Mouse (Mus musculus): ENCODE data around the gene Kras. TPM values are rescaled to one million over a fixed set of nuclear protein-coding genes. Genes with fewer than 3 reads are reported as not detected.

The Kras gene
- polyA plus RNA-seq, 1 experiment from 2014 or later = 74.9 TPM

- no peak overlapping the region for H3K9ac ChIP-seq
- no peak overlapping the region for H3K27ac ChIP-seq
- 43% methylated on average over 1 of the region's 1 CpGs for WGBS
- peaks cover 4% of the 10 kb centered on the region; the same call in 1 of the 2 replicates for H3K4me1 ChIP-seq
- H3K27me3 ChIP-seq = no peaks in the 10 kb centered on the region
- no peak for ATAC-seq (ENCODE audit: low FRiP score, low read depth)
- no peak overlapping the region for H3K4me3 ChIP-seq
- H3K36me3 ChIP-seq = peaks cover 37% of the 10 kb centered on the region
- H3K9me3 ChIP-seq = no peaks in the 10 kb centered on the region
- H3K4me2 ChIP-seq (replicated peaks) = no peak overlapping the region
Observed at GRCm38 (mm10) chr6:145242521-145242920, 7.5 kb downstream of the Kras start.

DNA sequence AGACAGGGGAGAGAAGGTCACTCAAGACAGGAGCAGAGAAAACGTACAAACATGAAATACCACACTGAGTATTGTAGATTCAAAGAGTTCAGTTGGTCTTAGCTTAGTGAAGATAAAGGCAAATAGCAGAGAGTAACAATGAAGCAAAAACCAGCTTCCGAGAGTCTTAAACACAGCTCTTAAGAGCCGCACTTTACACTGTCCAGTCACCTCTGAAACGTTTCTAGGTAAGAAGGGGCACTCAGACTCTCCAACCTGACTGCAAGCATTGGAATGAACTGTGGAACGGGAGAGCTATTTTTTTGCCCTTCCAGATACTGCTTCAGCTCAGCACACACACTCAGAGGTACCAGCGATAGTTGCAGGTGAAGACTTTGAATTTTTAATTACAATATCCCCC is 9.8 kb downstream of the Kras start:
- Histone ChIP-seq H3K9me3 (no peaks in the 10 kb centered on the region), H3K4me3 (no peak overlapping the region), H3K4me2 (replicated peaks) (no peak overlapping the region), H3K27ac (no peak overlapping the region), H3K27me3 (no peaks in the 10 kb centered on the region), H3K4me1 (no peaks in the 10 kb centered on the region), H3K9ac (no peak overlapping the region), H3K36me3 (peaks cover 33% of the 10 kb centered on the region)
- 91% methylated on average over 6 of the region's 6 CpGs for WGBS
- no peak for ATAC-seq (ENCODE audit: low FRiP score, low read depth)

DNA sequence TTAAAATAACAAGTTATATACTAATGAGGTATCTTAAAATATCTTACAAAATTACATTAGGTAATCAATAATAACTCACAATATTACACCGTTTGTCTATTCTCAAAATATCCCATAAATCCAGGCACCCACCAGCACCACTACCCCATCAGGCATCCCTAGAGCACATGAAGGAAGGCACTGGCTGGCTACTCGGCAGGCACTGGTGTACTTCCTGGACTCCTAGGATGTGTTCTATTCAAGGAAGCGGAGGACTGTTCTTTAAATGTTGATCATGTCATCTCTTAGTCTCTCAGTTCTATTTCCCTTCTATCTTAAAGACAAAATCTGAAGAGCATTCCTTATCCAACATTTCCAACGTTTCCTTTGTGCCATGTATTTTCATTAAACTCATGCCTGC is 12.9 kb downstream of the Kras start:
- Histone ChIP-seq H3K4me1 (no peaks in the 10 kb centered on the region), H3K27ac (no peak overlapping the region), H3K9me3 (no peaks in the 10 kb centered on the region), H3K4me2 (replicated peaks) (no peak overlapping the region), H3K4me3 (no peak overlapping the region), H3K36me3 (peaks cover 27% of the 10 kb centered on the region), H3K27me3 (no peaks in the 10 kb centered on the region), H3K9ac (no peak overlapping the region)
- 83% methylated on average over 4 of the region's 4 CpGs for WGBS
- no peak for ATAC-seq (ENCODE audit: low FRiP score, low read depth)

- Histone ChIP-seq H3K27me3 (no peaks in the 10 kb centered on the region), H3K4me2 (replicated peaks) (no peak overlapping the region), H3K4me3 (no peak overlapping the region), H3K36me3 (peaks cover 26% of the 10 kb centered on the region), H3K9ac (no peak overlapping the region), H3K4me1 (no peaks in the 10 kb centered on the region), H3K9me3 (no peaks in the 10 kb centered on the region), H3K27ac (no peak overlapping the region)
- WGBS = 88% methylated on average over 6 of the region's 6 CpGs
- no peak for ATAC-seq (ENCODE audit: low FRiP score, low read depth)
Observed at GRCm38 (mm10) chr6:145235367-145235766, 14.7 kb downstream of the Kras start.

GRCm38 (mm10) chr6:145234391-145234790 is 15.6 kb downstream of the Kras start:
- Histone ChIP-seq H3K36me3 (peaks cover 24% of the 10 kb centered on the region), H3K4me1 (no peaks in the 10 kb centered on the region), H3K9me3 (no peaks in the 10 kb centered on the region), H3K4me2 (replicated peaks) (no peak overlapping the region), H3K4me3 (no peak overlapping the region), H3K27me3 (no peaks in the 10 kb centered on the region), H3K9ac (no peak overlapping the region), H3K27ac (no peak overlapping the region)
- WGBS = 71% methylated on average over 1 of the region's 1 CpGs
- no peak for ATAC-seq (ENCODE audit: low FRiP score, low read depth)

DNA sequence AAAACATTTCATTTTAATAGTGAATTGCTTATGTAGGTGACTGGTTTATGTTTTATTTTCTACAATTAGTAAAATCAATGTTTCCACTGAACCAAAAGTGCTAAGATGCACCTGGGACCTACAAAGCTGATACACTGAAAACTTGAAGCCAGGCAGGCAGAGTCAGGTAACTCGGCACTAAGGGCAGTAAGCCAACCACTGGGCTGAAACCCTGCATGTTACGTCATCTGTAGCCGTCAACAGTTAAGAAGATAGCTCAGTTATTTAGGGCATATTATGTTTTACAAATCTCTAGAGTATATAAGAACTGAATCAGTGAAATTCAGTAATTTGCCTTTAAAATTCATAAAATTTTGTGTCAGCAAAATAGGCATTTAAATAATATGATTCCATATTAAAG is 23.7 kb downstream of the Kras start:
- Histone ChIP-seq H3K4me1 (no peaks in the 10 kb centered on the region), H3K27ac (no peak overlapping the region), H3K4me3 (no peak overlapping the region), H3K9me3 (no peaks in the 10 kb centered on the region), H3K4me2 (replicated peaks) (no peak overlapping the region), H3K9ac (no peak overlapping the region), H3K27me3 (no peaks in the 10 kb centered on the region), H3K36me3 (peaks cover 33% of the 10 kb centered on the region)
- no peak for ATAC-seq (ENCODE audit: low FRiP score, low read depth)
- 85% methylated on average over 3 of the region's 3 CpGs for WGBS

DNA sequence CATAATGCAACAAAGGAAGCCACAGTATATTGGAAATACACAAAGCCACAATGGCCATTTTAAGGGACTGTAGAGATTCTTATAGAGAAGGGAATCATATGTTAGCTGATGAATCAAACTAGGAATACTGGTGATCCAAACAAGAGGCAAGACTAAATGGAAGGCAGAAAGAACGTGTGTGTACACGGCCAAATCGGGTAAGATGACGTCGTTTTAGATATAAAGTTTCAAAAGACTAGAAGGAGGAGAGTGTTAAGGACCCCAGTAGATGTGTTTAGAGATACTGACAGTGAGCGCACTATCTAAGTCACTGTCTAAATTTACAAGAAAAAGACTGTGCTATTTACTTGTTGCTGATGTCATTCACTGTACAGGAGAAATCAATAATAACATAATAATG is 25.8 kb downstream of the Kras start:
- H3K9ac ChIP-seq = no peak overlapping the region
- no peak overlapping the region for H3K4me2 ChIP-seq (replicated peaks)
- H3K36me3 ChIP-seq = peaks cover 34% of the 10 kb centered on the region
- H3K4me1 ChIP-seq = no peaks in the 10 kb centered on the region
- no peak overlapping the region for H3K4me3 ChIP-seq
- no peaks in the 10 kb centered on the region for H3K27me3 ChIP-seq
- WGBS = 92% methylated on average over 6 of the region's 6 CpGs
- H3K9me3 ChIP-seq = no peaks in the 10 kb centered on the region
- no peak for ATAC-seq (ENCODE audit: low FRiP score, low read depth)
- H3K27ac ChIP-seq = no peak overlapping the region

GRCm38 (mm10) chr6:145215826-145216225 is 34.2 kb downstream of the Kras start:
- Histone ChIP-seq H3K4me3 (no peak overlapping the region), H3K9me3 (no peaks in the 10 kb centered on the region), H3K4me1 (peaks cover 7% of the 10 kb centered on the region), H3K36me3 (peaks cover 18% of the 10 kb centered on the region), H3K27me3 (no peaks in the 10 kb centered on the region), H3K4me2 (replicated peaks) (no peak overlapping the region), H3K27ac (no peak overlapping the region), H3K9ac (no peak overlapping the region)
- no peak for ATAC-seq (ENCODE audit: low FRiP score, low read depth)
- 91% methylated on average over 3 of the region's 3 CpGs for WGBS

DNA sequence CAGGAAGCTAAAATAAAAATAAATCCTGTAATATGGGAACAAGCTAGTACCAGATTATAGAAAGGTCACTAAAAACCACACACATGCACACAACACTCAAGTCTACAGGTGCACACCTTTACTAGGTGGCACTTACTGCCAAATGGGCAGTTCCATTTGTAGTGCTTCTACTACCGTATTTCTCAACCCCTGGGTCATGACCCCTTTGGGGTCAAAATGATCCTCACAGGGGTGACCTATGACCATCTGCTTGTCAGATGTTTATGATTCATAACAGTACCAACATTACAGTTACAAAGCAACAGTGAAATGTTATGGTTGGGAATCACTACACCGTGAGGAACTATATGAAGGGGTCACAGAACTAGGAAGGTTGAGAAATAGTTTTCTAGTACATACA is 36.1 kb downstream of the Kras start:
- no peak overlapping the region for H3K4me3 ChIP-seq
- no peak overlapping the region for H3K27ac ChIP-seq
- no peaks in the 10 kb centered on the region for H3K9me3 ChIP-seq
- no peak overlapping the region for H3K4me2 ChIP-seq (replicated peaks)
- H3K27me3 ChIP-seq = no peaks in the 10 kb centered on the region
- H3K9ac ChIP-seq = no peak overlapping the region
- no peak for ATAC-seq (ENCODE audit: low FRiP score, low read depth)
- WGBS = 77% methylated on average over 2 of the region's 2 CpGs
- peaks cover 14% of the 10 kb centered on the region for H3K4me1 ChIP-seq
- peaks cover 9% of the 10 kb centered on the region for H3K36me3 ChIP-seq

GRCm38 (mm10) chr6:145211376-145212305 is 38.4 kb downstream of the Kras start:
- Histone ChIP-seq H3K4me3 (peak overlapping the region; percentile 74), H3K36me3 (no peaks in the 10 kb centered on the region; the same call in 1 of the 2 replicates), H3K9me3 (no peaks in the 10 kb centered on the region), H3K27ac (peak overlapping the region; percentile 96), H3K4me1 (peaks cover 14% of the 10 kb centered on the region), H3K27me3 (no peaks in the 10 kb centered on the region), H3K4me2 (replicated peaks) (peak overlapping the region; percentile 79), H3K9ac (peak overlapping the region; percentile 88)
- 3% methylated on average over 21 of the region's 21 CpGs for WGBS
- ATAC-seq (ENCODE audit: low FRiP score, low read depth) = peak; percentile 2; the same call in 1 of the 2 replicates

- Histone ChIP-seq H3K4me2 (replicated peaks) (peak within 1 kb of the TSS; percentile 79), H3K9ac (peak within 1 kb of the TSS; percentile 88), H3K36me3 (no peaks in the 10 kb centered on the region; the same call in 1 of the 2 replicates), H3K4me3 (peak within 1 kb of the TSS; percentile 74), H3K4me1 (peaks cover 14% of the 10 kb centered on the region), H3K27ac (peak within 1 kb of the TSS; percentile 96), H3K27me3 (no peaks in the 10 kb centered on the region), H3K9me3 (no peaks in the 10 kb centered on the region)
- WGBS = under 1% methylated on average over 36 of the region's 36 CpGs
- ATAC-seq (ENCODE audit: low FRiP score, low read depth) = peak; percentile 100
Observed at GRCm38 (mm10) chr6:145210816-145211338, 39.2 kb downstream of the Kras start, which contains the start of the genes Casc1 and Etfrf1. TSS of gene Casc1 (minus strand) at chr6:145211005. TSS of gene Etfrf1 (plus strand) at chr6:145211134.

DNA sequence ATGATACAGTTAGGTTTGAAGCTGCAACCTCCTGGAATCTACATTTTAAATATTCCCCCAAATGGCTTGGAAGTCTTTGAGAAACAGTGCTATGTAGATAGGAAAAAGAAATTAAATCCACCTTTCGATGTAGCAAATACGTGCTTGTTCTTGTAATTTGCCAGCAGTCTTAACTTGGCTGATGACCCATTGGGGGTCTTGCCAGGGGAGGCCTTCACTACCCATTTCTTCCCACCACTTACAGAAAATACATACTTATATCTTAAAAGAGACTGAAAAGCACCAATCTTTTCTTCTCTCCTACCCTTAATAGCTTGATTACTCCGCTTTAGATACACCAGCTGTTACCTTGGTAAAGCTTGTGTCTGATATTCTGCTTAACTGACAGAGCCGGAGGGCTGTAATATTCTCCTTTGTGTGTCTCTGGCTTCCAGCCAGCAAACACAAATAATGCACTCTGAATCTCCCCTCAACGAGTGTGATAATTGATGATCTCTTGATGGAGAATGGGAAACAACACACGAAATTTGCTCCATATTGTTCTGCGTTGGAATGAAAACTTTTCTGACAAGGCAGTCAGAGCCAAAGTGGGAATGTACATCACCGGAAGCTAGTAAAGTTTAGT is 39.9 kb downstream of the Kras start:
- H3K4me3 ChIP-seq = peak overlapping the region; percentile 74
- H3K27me3 ChIP-seq = no peaks in the 10 kb centered on the region
- H3K36me3 ChIP-seq = no peaks in the 10 kb centered on the region; the same call in 1 of the 2 replicates
- H3K9me3 ChIP-seq = no peaks in the 10 kb centered on the region
- H3K4me2 ChIP-seq (replicated peaks) = peak overlapping the region; percentile 76
- no peak for ATAC-seq (ENCODE audit: low FRiP score, low read depth)
- peak overlapping the region; percentile 7; the same call in 1 of the 2 replicates for H3K27ac ChIP-seq
- H3K4me1 ChIP-seq = peaks cover 14% of the 10 kb centered on the region
- H3K9ac ChIP-seq = no peak overlapping the region
- 37% methylated on average over 8 of the region's 8 CpGs for WGBS
